Mouse (Mus musculus): ENCODE measurements at regions not wholly inside any gene's neighbourhood (a gene's known extent, or its start where the extent isn't known, plus 50 kb on each side); places are given as distances from the start of the nearest gene placed in this dataset.

DNA sequence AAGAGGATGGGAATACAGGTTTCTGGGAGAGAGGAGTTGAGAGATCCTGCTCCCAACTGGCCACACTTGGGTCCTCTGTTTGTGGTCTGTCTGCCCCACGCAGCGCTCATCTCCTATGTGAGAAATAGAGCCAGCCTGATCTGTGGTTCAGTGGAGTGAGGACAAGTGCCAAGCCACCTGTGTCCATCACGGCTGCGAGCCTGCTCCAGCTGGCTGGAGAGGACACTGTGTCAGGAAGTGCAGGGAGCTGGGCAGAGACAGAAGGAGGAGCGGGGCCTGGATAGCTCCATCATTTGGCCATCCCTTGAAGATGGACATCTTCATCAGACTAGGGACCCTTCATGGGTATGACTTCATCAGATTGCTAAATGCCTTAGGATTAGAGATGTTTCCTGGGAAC, 136.4 kb upstream of the Lrfn2 start:
- H3K4me2 ChIP-seq, result no peak overlapping the region
- H3K4me1 ChIP-seq, result no peaks in the 10 kb centered on the region
- H3K4me3 ChIP-seq (replicated peaks), result no peak overlapping the region
- no peak overlapping the region for H3K27ac ChIP-seq
- no peaks in the 10 kb centered on the region for H3K27me3 ChIP-seq (replicated peaks)
- H3K9me3 ChIP-seq, result no peaks in the 10 kb centered on the region
- WGBS, result 87% methylated on average over 5 of the region's 5 CpGs
- H3K36me3 ChIP-seq, result no peaks in the 10 kb centered on the region
- H3K9ac ChIP-seq, result no peak overlapping the region
- no peak for ATAC-seq (ENCODE audit: insufficient read depth, low FRiP score, low read depth)

DNA sequence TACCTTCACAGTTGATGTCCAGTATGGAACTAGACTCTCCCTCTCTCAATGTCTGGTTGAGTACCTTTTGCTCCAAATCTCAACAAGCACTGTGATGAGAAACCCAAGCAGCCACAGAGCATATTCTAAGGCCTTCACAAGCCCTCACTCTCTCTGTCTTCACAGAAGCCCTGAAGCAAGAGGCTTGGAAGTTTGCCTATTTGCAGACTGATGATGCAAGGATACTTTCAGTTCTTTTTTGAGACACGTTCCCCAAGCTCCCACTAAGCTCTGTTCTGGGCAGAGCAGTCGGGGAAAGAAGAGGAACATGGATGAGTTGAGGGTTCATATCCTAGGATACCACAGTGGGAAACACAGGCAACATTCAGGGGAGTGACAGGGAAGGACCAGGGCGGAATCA, 134.0 kb upstream of the Lrfn2 start:
- Histone ChIP-seq H3K27ac (no peak overlapping the region), H3K27me3 (replicated peaks) (no peaks in the 10 kb centered on the region), H3K4me1 (no peaks in the 10 kb centered on the region), H3K4me3 (replicated peaks) (no peak overlapping the region), H3K36me3 (no peaks in the 10 kb centered on the region), H3K9ac (no peak overlapping the region), H3K4me2 (no peak overlapping the region), H3K9me3 (no peaks in the 10 kb centered on the region)
- WGBS, result 72% methylated on average over 3 of the region's 3 CpGs
- no peak for ATAC-seq (ENCODE audit: insufficient read depth, low FRiP score, low read depth)

DNA sequence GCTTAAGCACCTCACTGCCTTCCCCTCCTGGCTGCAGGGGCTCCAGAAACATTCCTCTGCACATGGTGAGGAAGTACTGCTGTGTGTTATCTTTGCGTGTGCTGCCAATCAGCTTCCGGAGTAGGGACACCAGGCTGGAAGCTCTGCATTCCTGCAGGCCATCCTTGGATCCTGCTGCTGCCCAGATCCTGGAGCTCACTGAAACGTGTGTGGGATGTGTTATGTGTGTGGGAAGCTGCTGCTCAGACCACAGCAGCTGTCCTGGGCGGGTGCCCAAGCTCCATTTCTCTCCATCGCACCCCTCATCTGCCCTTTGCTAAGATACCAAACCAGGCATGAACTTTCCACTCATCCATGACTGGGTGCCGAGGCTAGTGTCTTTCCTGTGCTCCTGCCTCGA, 129.5 kb upstream of the Lrfn2 start:
- H3K36me3 ChIP-seq, result no peaks in the 10 kb centered on the region
- no peaks in the 10 kb centered on the region for H3K9me3 ChIP-seq
- no peaks in the 10 kb centered on the region for H3K27me3 ChIP-seq (replicated peaks)
- no peak overlapping the region for H3K4me2 ChIP-seq
- no peak for ATAC-seq (ENCODE audit: insufficient read depth, low FRiP score, low read depth)
- H3K27ac ChIP-seq, result no peak overlapping the region
- no peak overlapping the region for H3K9ac ChIP-seq
- H3K4me1 ChIP-seq, result no peaks in the 10 kb centered on the region
- WGBS, result 65% methylated on average over 7 of the region's 7 CpGs
- no peak overlapping the region for H3K4me3 ChIP-seq (replicated peaks)

- Histone ChIP-seq H3K4me1 (no peaks in the 10 kb centered on the region), H3K9me3 (no peaks in the 10 kb centered on the region), H3K9ac (no peak overlapping the region), H3K4me3 (replicated peaks) (no peak overlapping the region), H3K36me3 (no peaks in the 10 kb centered on the region), H3K27me3 (replicated peaks) (no peaks in the 10 kb centered on the region), H3K27ac (no peak overlapping the region), H3K4me2 (no peak overlapping the region)
- 58% methylated on average over 3 of the region's 3 CpGs for WGBS
- ATAC-seq (ENCODE audit: insufficient read depth, low FRiP score, low read depth), result no peak
These were observed 124.3 kb upstream of the Lrfn2 start for GRCm38 (mm10) chr17:48807905-48808304.

DNA sequence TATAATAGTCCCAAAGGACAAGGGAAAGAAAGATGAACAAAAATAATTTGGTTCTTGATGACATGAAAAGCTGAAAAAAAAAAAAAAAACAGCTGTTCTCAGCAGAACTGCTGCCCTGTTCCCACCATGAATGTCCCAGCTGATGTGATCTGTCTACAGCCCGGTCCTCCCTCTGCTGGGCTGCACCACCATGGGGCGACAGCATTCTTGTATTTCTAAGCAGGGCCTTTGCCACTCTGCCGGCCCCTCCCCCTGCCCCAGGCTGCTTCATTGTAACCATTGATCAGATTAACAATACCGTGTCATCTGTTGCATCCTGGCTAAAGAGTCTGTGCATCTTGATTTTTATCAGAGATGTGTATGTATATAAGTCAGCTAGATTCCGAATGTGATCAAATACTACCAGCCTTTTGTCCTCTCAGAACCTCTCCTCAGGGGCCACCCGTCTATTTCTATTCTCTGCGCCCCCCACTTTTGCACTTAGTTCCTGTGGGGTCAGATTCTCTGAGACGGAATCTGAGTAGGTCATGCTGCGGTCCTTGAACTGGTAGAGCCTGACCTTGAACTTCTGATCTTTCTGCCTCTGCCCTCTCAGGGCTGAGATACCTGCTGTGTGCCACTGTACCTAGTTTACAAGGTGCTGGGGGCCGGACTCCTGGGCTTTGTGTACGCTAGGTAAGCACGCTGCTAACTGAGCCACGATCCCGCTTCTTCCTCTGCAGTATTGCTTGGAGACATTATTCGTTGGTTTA, 117.2 kb upstream of the Lrfn2 start:
- no peak for ATAC-seq (ENCODE audit: insufficient read depth, low FRiP score, low read depth)
- no peaks in the 10 kb centered on the region for H3K4me1 ChIP-seq
- WGBS, result 65% methylated on average over 15 of the region's 15 CpGs

GRCm38 (mm10) chr17:48816588-48817324, 115.4 kb upstream of the Lrfn2 start:
- Histone ChIP-seq H3K36me3 (no peaks in the 10 kb centered on the region), H3K9ac (no peak overlapping the region), H3K27me3 (replicated peaks) (no peaks in the 10 kb centered on the region), H3K4me1 (no peaks in the 10 kb centered on the region), H3K4me2 (no peak overlapping the region), H3K27ac (no peak overlapping the region), H3K9me3 (no peaks in the 10 kb centered on the region), H3K4me3 (replicated peaks) (no peak overlapping the region)
- ATAC-seq (ENCODE audit: insufficient read depth, low FRiP score, low read depth), result no peak
- WGBS, result 62% methylated on average over 9 of the region's 9 CpGs

More for the DNA sequence above, 117.2 kb upstream of the Lrfn2 start:
- Histone ChIP-seq H3K9ac (no peak overlapping the region), H3K27ac (no peak overlapping the region), H3K9me3 (no peaks in the 10 kb centered on the region), H3K4me3 (replicated peaks) (no peak overlapping the region), H3K4me2 (no peak overlapping the region), H3K27me3 (replicated peaks) (no peaks in the 10 kb centered on the region), H3K36me3 (no peaks in the 10 kb centered on the region)

DNA sequence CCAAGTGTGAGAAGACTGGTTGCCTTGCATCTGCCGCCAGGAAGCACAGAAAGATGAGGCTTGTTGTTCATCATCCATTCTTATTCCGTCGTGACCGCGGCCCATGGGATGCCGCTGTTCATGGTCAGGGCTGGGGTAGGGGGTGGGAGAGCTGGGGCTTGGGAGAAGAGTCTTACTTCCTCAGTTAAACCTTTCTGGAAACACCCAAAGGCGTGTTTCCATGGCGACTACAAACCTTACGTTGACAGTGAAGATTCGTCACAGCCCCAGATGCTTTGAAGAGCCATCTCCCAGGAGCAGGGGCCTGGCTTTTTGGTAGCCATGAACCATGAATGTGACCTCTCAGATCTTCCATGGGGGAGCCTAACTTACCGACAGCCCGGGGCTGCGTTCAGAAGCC, 114.6 kb upstream of the Lrfn2 start:
- no peak overlapping the region for H3K27ac ChIP-seq
- H3K9ac ChIP-seq, result no peak overlapping the region
- no peaks in the 10 kb centered on the region for H3K4me1 ChIP-seq
- no peaks in the 10 kb centered on the region for H3K9me3 ChIP-seq
- no peaks in the 10 kb centered on the region for H3K27me3 ChIP-seq (replicated peaks)
- 73% methylated on average over 13 of the region's 13 CpGs for WGBS
- no peak overlapping the region for H3K4me2 ChIP-seq
- no peaks in the 10 kb centered on the region for H3K36me3 ChIP-seq
- H3K4me3 ChIP-seq (replicated peaks), result no peak overlapping the region
- ATAC-seq (ENCODE audit: insufficient read depth, low FRiP score, low read depth), result no peak

GRCm38 (mm10) chr17:48819703-48820102, 112.5 kb upstream of the Lrfn2 start:
- Histone ChIP-seq H3K9me3 (no peaks in the 10 kb centered on the region), H3K4me3 (replicated peaks) (no peak overlapping the region), H3K27me3 (replicated peaks) (no peaks in the 10 kb centered on the region), H3K9ac (no peak overlapping the region), H3K27ac (no peak overlapping the region), H3K4me1 (no peaks in the 10 kb centered on the region), H3K36me3 (no peaks in the 10 kb centered on the region), H3K4me2 (no peak overlapping the region)
- 71% methylated on average over 1 of the region's 1 CpGs for WGBS
- ATAC-seq (ENCODE audit: insufficient read depth, low FRiP score, low read depth), result no peak

DNA sequence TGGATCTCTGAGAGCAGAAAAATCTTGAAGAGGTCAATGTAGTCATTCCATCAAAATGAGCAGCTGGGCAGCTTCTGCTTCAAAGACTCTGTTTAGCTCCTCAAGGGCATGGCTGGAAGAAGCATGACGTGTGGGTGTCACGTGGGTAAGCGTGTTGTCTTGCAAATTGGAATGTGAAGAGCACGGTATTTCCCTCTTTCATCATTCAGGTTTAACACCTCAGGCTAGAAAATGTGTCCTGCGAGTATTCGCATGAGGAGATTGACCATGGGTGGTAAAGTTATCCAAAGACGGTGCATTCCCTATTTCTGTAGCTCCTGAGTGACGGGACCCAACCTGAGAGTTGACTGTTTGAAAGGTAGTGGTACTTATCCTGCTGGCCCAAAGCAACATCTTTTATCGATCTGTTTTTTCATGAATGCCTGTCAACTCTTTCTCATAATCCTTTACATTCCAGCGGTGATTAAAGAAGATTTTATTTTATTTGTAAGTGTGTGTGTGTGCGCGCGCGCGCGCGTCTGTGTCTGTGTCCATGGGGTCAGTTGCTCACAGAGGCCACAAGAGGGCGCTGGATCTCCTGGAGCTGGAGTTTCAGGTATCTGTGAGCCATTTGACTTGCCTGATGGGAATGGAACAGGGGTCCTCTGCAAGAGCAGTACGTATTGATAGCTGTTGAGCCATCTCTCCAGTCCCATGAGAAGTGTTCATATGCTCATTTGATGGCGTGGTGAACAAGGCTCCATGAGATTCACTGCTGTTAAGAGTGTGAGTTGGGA, 109.9 kb upstream of the Lrfn2 start:
- Histone ChIP-seq H3K4me3 (replicated peaks) (no peak overlapping the region), H3K4me2 (no peak overlapping the region), H3K27ac (no peak overlapping the region), H3K9ac (no peak overlapping the region), H3K4me1 (no peaks in the 10 kb centered on the region), H3K9me3 (no peaks in the 10 kb centered on the region), H3K27me3 (replicated peaks) (no peaks in the 10 kb centered on the region), H3K36me3 (no peaks in the 10 kb centered on the region)
- no peak for ATAC-seq (ENCODE audit: insufficient read depth, low FRiP score, low read depth)
- WGBS, result 88% methylated on average over 20 of the region's 20 CpGs

- H3K36me3 ChIP-seq, result no peaks in the 10 kb centered on the region
- H3K4me3 ChIP-seq (replicated peaks), result no peak overlapping the region
- no peaks in the 10 kb centered on the region for H3K27me3 ChIP-seq (replicated peaks)
- ATAC-seq (ENCODE audit: insufficient read depth, low FRiP score, low read depth), result no peak
- no peak overlapping the region for H3K9ac ChIP-seq
- H3K27ac ChIP-seq, result no peak overlapping the region
- WGBS, result 82% methylated on average over 9 of the region's 9 CpGs
- no peaks in the 10 kb centered on the region for H3K9me3 ChIP-seq
- H3K4me2 ChIP-seq, result no peak overlapping the region
- H3K4me1 ChIP-seq, result no peaks in the 10 kb centered on the region
These were observed 108.3 kb upstream of the Lrfn2 start for GRCm38 (mm10) chr17:48823921-48824320.

- Histone ChIP-seq H3K27me3 (replicated peaks) (no peaks in the 10 kb centered on the region), H3K4me1 (no peaks in the 10 kb centered on the region), H3K4me2 (no peak overlapping the region), H3K4me3 (replicated peaks) (no peak overlapping the region), H3K27ac (no peak overlapping the region), H3K36me3 (no peaks in the 10 kb centered on the region), H3K9me3 (no peaks in the 10 kb centered on the region), H3K9ac (no peak overlapping the region)
- no peak for ATAC-seq (ENCODE audit: insufficient read depth, low FRiP score, low read depth)
- 63% methylated on average over 9 of the region's 9 CpGs for WGBS
These were observed 106.8 kb upstream of the Lrfn2 start for GRCm38 (mm10) chr17:48825212-48825913.
